Mouse (Mus musculus) c-Kit-positive CD71-positive TER-119-positive erythroid progenitor cells, embryonic 14.5 days (primary cell): ENCODE data around the gene Bbs9.

Source experiments
- DNase-seq: peaks from one replicate; pipeline ENCODE4 v3.0.0-alpha.2; 2013; ENCODE audit warnings: low spot score

The Bbs9 gene

GRCm38 (mm10) chr9:22805981-22806380 is 330.5 kb downstream of the Bbs9 start:
- peak; percentile 56 for DNase-seq

GRCm38 (mm10) chr9:22806494-22806893 is 331.0 kb downstream of the Bbs9 start:
- DNase-seq, result no peak

GRCm38 (mm10) chr9:22807693-22808092 is 332.2 kb downstream of the Bbs9 start:
- no peak for DNase-seq

- DNase-seq, result peak; percentile 28
These were observed 334.2 kb downstream of the Bbs9 start for GRCm38 (mm10) chr9:22809621-22810126.

GRCm38 (mm10) chr9:22810454-22810853 is 334.9 kb downstream of the Bbs9 start:
- DNase-seq, result peak; percentile 76

GRCm38 (mm10) chr9:22811931-22812330 is 336.4 kb downstream of the Bbs9 start:
- DNase-seq, result no peak

GRCm38 (mm10) chr9:22814407-22815092 is 339.0 kb downstream of the Bbs9 start:
- no peak for DNase-seq

GRCm38 (mm10) chr9:22815093-22815458 is 339.6 kb downstream of the Bbs9 start:
- no peak for DNase-seq

GRCm38 (mm10) chr9:22819539-22819938 is 344.0 kb downstream of the Bbs9 start:
- no peak for DNase-seq

- DNase-seq, result no peak
These were observed 345.2 kb downstream of the Bbs9 start for GRCm38 (mm10) chr9:22820646-22821185.

- no peak for DNase-seq
These were observed 347.3 kb downstream of the Bbs9 start for GRCm38 (mm10) chr9:22822770-22823169.

- DNase-seq, result no peak
These were observed 348.3 kb downstream of the Bbs9 start for GRCm38 (mm10) chr9:22823856-22824255.

GRCm38 (mm10) chr9:22824910-22825309 is 349.4 kb downstream of the Bbs9 start:
- no peak for DNase-seq

GRCm38 (mm10) chr9:22826571-22826990 is 351.1 kb downstream of the Bbs9 start:
- no peak for DNase-seq

GRCm38 (mm10) chr9:22827176-22827770 is 351.8 kb downstream of the Bbs9 start:
- no peak for DNase-seq

- DNase-seq, result no peak
These were observed 353.9 kb downstream of the Bbs9 start for GRCm38 (mm10) chr9:22829212-22829960.

- DNase-seq, result no peak
These were observed 359.5 kb downstream of the Bbs9 start for GRCm38 (mm10) chr9:22834994-22835512.

GRCm38 (mm10) chr9:22837000-22837399 is 361.5 kb downstream of the Bbs9 start:
- DNase-seq, result no peak

GRCm38 (mm10) chr9:22837702-22838210 is 362.2 kb downstream of the Bbs9 start:
- DNase-seq, result no peak

GRCm38 (mm10) chr9:22846048-22846447 is 370.5 kb downstream of the Bbs9 start:
- no peak for DNase-seq

GRCm38 (mm10) chr9:22846783-22847182 is 371.3 kb downstream of the Bbs9 start:
- peak; percentile 10 for DNase-seq

GRCm38 (mm10) chr9:22848800-22849199 is 373.3 kb downstream of the Bbs9 start:
- DNase-seq, result no peak
